Mouse (Mus musculus) heart, embryonic 14.5 days (tissue): ENCODE measurements at regions not wholly inside any gene's neighbourhood (a gene's known extent, or its start where the extent isn't known, plus 50 kb on each side); places are given as distances from the start of the nearest gene placed in this dataset.

Experiments
- ATAC-seq: fragments of 200-750 bp; cut with Nextera tagmentation; 2 replicates; pipeline ENCODE4 v1.8.0; 2017; ENCODE audit warnings: low read depth, moderate TSS enrichment; ENCODE audit not compliant: insufficient number of reproducible peaks, insufficient read depth, low FRiP score
- H3K27ac ChIP-seq, 2 experiments: fragments of 200-500 bp in 1 of 2; fragments of 300-500 bp in 1 of 2; sonication (generic) in 1 of 2; replicated peaks in 1 of 2; 2 replicates each; pipeline ENCODE4 v1.5.1; 2012 to 2014; ENCODE audit warnings: low read depth in 2 of 2, low read length in 2 of 2, control low read depth in 1 of 2, mild to moderate bottlenecking in 1 of 2, mixed read lengths in 1 of 2; ENCODE audit not compliant: control insufficient read depth in 1 of 2, insufficient read depth in 1 of 2
- H3K27me3 ChIP-seq: fragments of 300-500 bp; sonication (generic); 2 replicates; pipeline ENCODE4 v1.6.1; 2014; ENCODE audit warnings: mild to moderate bottlenecking, low read length, control low read depth; ENCODE audit not compliant: control insufficient read depth, insufficient read depth
- H3K36me3 ChIP-seq: fragments of 300-500 bp; sonication (generic); 2 replicates; pipeline ENCODE4 v1.6.1; 2014; ENCODE audit warnings: mild to moderate bottlenecking, control low read depth, low read length, mixed read lengths; ENCODE audit not compliant: control insufficient read depth, insufficient read depth
- H3K4me1 ChIP-seq, 2 experiments: fragments of 200-500 bp in 1 of 2; fragments of 300-500 bp in 1 of 2; sonication (generic) in 1 of 2; 2 replicates each; pipeline ENCODE4 v1.6.1; 2012 to 2014; ENCODE audit warnings: low read length in 2 of 2, control low read depth in 1 of 2, mixed read lengths in 1 of 2; ENCODE audit not compliant: control insufficient read depth in 2 of 2, insufficient read depth in 2 of 2
- H3K4me2 ChIP-seq: fragments of 300-500 bp; sonication (generic); 2 replicates; pipeline ENCODE4 v1.6.1; 2014; ENCODE audit warnings: mild to moderate bottlenecking, low read length
- H3K4me3 ChIP-seq, 2 experiments: fragments of 200-500 bp in 1 of 2; fragments of 300-500 bp in 1 of 2; sonication (generic) in 1 of 2; 2 replicates each; pipeline ENCODE4 v1.5.1; 2012 to 2014; ENCODE audit warnings: low read length in 2 of 2, mild to moderate bottlenecking in 2 of 2, control low read depth in 1 of 2, low read depth in 1 of 2, moderate library complexity in 1 of 2; ENCODE audit not compliant: control insufficient read depth in 1 of 2, insufficient read depth in 1 of 2
- H3K9ac ChIP-seq: fragments of 300-500 bp; sonication (generic); 2 replicates; pipeline ENCODE4 v1.6.1; 2014; ENCODE audit warnings: mild to moderate bottlenecking, low read length
- H3K9me3 ChIP-seq: fragments of 300-500 bp; sonication (generic); 2 replicates; pipeline ENCODE4 v1.6.1; 2016; ENCODE audit warnings: low read length, control low read depth; ENCODE audit not compliant: control insufficient read depth
- WGBS: fragments of 180-500 bp; shearing (Covaris S2); extraction: QIAGEN DNeasy Blood & Tissue Kit; methylation state at CpG from one replicate; pipeline ENCODE4 v1.1.7; 2014; 5-methylcytosine and 5-hydroxymethylcytosine counted together

DNA sequence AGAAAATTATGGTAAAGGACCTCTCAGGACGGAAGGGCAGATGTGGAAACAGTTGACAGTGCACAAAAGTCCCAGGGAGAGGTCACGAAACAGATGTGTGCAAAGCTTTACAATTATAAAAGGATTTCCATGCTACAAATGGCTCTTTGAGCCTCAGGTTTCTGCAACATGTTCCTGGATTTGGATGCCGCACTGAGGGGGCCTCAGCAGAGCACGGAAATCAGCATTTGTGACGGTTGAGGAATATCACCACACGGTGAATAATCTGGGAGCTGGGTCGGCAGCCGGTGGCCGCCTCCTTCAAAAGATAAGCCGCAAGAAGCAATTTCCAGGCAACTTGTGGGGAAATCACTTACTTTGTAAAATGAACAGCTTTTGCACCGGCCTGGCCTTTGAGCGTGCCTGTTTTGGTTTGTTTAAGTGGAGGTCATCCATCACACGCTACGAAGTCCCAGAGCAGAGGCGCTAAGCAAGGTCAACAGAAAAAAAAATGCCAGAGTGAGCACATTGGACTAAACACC lies 188.8 kb downstream of the Gm45692 start:
- no peak overlapping the region for H3K9ac ChIP-seq
- no peak overlapping the region for H3K4me3 ChIP-seq
- H3K4me2 ChIP-seq: no peak overlapping the region
- H3K4me1 ChIP-seq: no peaks in the 10 kb centered on the region
- H3K36me3 ChIP-seq: no peaks in the 10 kb centered on the region
- no peaks in the 10 kb centered on the region for H3K27me3 ChIP-seq
- H3K9me3 ChIP-seq: no peaks in the 10 kb centered on the region
- no peak overlapping the region for H3K27ac ChIP-seq
- WGBS: 54% methylated on average over 15 of the region's 15 CpGs
- ATAC-seq: no peak

DNA sequence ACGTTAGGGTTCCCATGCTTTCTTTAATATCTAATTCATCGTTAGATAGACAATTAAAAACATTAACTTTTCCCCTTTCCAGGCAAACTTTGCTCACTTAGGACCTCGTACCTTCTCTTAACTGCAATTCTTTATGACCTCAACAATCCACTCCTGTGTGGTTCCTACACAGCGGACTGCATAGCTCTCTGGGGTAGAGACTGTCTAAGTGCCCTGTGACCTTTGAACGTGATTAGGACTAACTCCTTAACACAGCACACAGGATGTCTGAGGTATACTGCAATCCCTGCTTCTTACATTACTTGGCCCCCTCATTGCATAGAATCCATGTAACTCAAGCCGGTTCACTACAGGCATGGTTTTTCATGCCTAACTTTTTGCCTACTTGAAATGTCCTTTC lies 190.4 kb downstream of the Gm45692 start:
- H3K27ac ChIP-seq: no peak overlapping the region
- H3K4me1 ChIP-seq: no peaks in the 10 kb centered on the region
- ATAC-seq: no peak
- no peak overlapping the region for H3K4me2 ChIP-seq
- H3K9me3 ChIP-seq: no peaks in the 10 kb centered on the region
- WGBS: 72% methylated on average over 6 of the region's 6 CpGs
- H3K27me3 ChIP-seq: no peaks in the 10 kb centered on the region
- H3K9ac ChIP-seq: no peak overlapping the region
- no peaks in the 10 kb centered on the region for H3K36me3 ChIP-seq
- no peak overlapping the region for H3K4me3 ChIP-seq

DNA sequence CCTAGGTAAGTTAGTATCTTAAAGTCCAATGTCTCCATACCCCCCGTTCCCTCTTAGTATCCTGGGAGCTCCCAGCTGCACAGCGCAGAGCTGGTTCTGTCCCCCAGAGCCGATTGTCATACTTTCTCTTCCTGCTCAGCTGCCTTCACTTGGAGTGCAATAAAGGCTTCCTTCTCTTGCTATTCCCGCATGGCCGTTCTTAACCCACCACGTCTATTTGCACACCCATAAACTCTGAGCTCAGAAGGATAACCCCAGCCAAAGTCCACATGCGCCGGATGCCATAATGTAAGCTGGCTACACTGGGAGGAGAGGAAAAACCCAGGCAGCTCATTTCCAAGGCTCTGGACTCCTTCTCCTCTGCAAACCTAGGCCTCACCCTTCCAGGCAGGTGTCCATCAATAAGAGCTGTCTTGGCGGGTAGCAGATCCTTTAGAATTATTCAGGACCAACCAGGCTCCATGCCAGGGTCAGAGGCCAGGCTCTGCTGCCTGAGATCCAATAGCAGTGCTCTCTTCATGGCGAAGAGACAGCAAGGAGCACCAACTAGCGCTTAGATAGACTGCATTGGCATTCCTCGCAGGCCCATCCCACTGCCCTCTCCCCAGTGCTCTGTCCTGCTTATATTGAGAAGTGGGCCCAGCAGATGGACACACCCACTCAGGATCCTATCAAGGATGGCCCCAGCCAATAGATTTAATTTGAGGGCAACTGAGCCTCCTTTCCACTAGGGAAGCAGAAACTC lies 204.4 kb downstream of the Gm45692 start:
- ATAC-seq: no peak
- no peaks in the 10 kb centered on the region for H3K27me3 ChIP-seq
- no peaks in the 10 kb centered on the region for H3K4me1 ChIP-seq
- no peak overlapping the region for H3K4me2 ChIP-seq
- H3K9me3 ChIP-seq: no peaks in the 10 kb centered on the region
- H3K36me3 ChIP-seq: no peaks in the 10 kb centered on the region
- no peak overlapping the region for H3K9ac ChIP-seq
- WGBS: 85% methylated on average over 12 of the region's 12 CpGs
- H3K4me3 ChIP-seq: no peak overlapping the region
- no peak overlapping the region for H3K27ac ChIP-seq

DNA sequence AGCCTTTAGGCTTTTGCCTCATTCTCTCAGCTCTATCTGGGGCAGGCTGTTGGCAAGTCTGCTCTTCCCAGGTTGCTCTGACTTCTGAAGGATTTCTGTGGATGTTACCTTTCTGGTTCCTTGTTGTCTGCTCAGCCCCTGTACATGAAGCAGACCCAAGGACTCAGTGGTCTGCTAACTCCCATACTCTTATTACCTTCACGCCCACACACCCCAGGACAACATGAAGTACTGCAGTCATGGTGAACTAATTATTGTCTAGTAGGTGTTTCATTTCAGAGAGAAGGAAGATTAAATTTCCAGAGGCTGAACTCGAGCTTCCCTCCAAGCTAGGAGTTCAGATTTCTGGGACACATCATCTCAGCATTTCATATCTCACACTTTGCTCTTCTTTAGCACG lies 205.3 kb downstream of the Gm45692 start:
- H3K4me1 ChIP-seq: no peaks in the 10 kb centered on the region
- H3K9ac ChIP-seq: no peak overlapping the region
- no peak for ATAC-seq
- H3K27ac ChIP-seq: no peak overlapping the region
- H3K36me3 ChIP-seq: no peaks in the 10 kb centered on the region
- no peaks in the 10 kb centered on the region for H3K27me3 ChIP-seq
- H3K4me3 ChIP-seq: no peak overlapping the region
- WGBS: 64% methylated on average over 3 of the region's 3 CpGs
- no peak overlapping the region for H3K4me2 ChIP-seq
- no peaks in the 10 kb centered on the region for H3K9me3 ChIP-seq

DNA sequence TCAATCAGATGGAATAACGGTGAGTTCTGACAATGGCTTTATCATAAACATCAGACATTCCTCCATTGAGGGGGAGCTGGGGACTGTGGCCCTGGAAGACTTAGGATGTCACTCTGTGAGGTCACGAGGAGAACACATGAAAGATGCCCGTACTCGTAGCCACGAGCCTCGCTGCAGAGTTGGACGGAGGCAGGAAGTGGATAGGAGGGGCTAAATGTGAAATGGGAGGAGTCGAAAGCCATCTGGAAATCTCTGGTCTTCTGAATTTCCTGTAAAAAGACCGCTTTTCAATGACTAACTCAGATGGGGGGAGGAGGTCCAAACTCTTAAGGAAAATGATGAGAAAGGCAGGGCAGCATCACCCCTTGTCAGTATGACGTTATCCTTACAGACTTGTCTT lies 210.5 kb downstream of the Gm45692 start:
- ATAC-seq: no peak
- WGBS: 62% methylated on average over 10 of the region's 10 CpGs
- H3K4me2 ChIP-seq: peak overlapping the region; percentile 36

DNA sequence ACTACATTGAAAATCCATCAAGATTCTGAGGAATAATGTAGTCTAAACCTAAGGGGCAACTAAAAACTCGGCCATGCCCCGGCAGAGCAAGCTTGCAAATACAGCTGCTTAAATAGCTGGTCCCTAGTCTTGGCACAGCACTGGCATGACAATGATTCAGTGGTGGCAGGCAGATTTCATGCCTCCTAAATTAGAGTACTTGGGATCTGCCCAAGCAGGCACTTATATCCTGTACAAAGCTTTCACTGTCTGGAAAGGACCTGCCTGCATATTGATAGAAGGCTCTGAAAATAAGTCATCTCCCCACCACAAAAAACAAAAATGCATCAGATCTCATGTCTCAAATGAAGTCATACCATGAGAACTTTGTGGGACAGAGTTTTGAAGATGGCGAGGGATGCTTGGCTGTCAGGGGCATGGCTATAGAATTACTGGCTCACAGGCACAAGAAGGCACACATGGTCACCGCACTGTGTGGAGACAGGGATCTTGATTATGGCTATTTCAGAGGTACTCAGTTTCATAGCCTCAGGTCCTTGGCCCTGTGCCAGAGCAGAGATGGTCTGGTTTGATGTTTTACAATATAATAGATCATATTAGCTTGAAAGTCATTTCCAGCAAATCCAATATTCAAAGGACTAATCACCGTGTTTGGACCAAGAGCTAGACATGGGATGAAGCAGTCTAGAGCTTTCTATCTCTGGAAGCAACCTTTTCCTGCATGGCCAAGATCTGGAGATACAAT lies 217.7 kb downstream of the Gm45692 start:
- no peaks in the 10 kb centered on the region for H3K4me1 ChIP-seq
- H3K9me3 ChIP-seq: no peaks in the 10 kb centered on the region
- H3K27me3 ChIP-seq: no peaks in the 10 kb centered on the region
- H3K27ac ChIP-seq: no peak overlapping the region
- no peak overlapping the region for H3K4me3 ChIP-seq
- H3K4me2 ChIP-seq: no peak overlapping the region
- no peak for ATAC-seq
- no peak overlapping the region for H3K9ac ChIP-seq
- H3K36me3 ChIP-seq: no peaks in the 10 kb centered on the region
- 85% methylated on average over 5 of the region's 5 CpGs for WGBS

More for the DNA sequence above, 210.5 kb downstream of the Gm45692 start:
- H3K9ac ChIP-seq: no peak overlapping the region
- no peaks in the 10 kb centered on the region for H3K36me3 ChIP-seq
- H3K9me3 ChIP-seq: no peaks in the 10 kb centered on the region
- H3K27ac ChIP-seq: no peak overlapping the region
- H3K4me1 ChIP-seq: no peaks in the 10 kb centered on the region
- H3K4me3 ChIP-seq: no peak overlapping the region
- H3K27me3 ChIP-seq: no peaks in the 10 kb centered on the region

DNA sequence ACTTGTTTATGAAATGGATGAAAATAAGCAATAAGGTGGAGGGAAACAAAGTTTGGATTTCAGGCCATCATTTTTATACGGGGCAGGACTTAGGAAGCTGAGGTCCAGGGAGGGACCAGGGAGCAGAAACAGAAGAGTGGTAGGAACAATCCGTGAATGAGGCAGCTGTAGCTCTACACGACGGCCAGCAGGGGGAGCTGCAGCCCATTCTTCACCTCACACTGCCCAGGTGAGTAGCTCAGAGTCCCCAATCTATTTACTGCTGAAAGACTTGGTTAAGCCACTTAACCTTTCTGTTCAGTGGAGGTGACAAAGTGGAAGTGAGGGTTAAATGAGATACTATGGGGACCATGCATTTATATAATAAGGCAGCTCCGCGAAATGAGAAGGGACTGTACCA lies 225.7 kb downstream of the Gm45692 start:
- H3K4me2 ChIP-seq: no peak overlapping the region
- no peaks in the 10 kb centered on the region for H3K36me3 ChIP-seq
- no peak overlapping the region for H3K9ac ChIP-seq
- H3K4me3 ChIP-seq: no peak overlapping the region
- no peaks in the 10 kb centered on the region for H3K4me1 ChIP-seq
- no peaks in the 10 kb centered on the region for H3K9me3 ChIP-seq
- no peak overlapping the region for H3K27ac ChIP-seq
- H3K27me3 ChIP-seq: no peaks in the 10 kb centered on the region; the same call in 1 of the 2 replicates
- peak; percentile 35; the same call in 1 of the 2 replicates for ATAC-seq
- WGBS: 28% methylated on average over 6 of the region's 6 CpGs
